Mouse (Mus musculus): ENCODE measurements at regions not wholly inside any gene's neighbourhood (a gene's known extent, or its start where the extent isn't known, plus 50 kb on each side); places are given as distances from the start of the nearest gene placed in this dataset.

DNA sequence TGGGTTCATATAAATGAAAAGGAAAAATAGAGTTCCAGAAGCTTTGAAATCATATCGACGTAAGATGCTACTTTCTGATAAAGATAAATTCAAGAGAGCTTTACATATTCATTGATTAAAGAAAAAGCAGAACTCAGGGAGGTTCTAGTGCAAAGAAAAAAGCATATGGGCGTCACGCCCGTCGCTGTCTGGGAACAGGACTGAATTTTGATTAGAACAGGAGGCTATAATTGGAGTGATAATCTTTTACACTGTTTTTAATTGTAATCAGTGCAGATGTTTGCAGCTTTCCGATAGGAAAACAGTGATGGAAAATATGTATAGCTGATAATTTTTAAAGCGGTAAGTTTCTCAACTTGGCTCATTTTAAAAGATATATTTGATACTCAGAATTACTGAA lies 428.2 kb upstream of the Ccnh start:
- DNase-seq (ENCODE audit: low spot score in 2 of 2): no peak

DNA sequence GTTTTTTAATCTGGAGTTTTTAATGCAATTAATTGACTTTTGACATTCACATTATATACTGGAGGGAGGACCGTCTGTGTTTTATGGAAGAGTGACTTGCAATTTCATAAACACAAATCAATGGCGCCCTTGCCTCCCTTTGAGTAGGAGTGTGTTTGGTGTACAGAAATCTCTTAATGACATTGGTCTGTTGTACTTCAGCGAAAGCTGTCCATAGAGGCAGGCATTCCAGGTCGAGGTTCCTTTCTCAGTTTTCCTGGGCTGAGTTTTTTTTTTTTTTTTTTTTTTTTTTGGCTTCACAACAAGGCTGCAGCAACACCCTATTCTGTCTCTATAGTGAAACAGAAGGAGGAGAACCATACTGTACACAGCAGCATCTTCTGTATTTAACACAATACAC lies 427.4 kb upstream of the Ccnh start:
- no peak for DNase-seq (ENCODE audit: low spot score in 2 of 2)

GRCm38 (mm10) chr13:84763916-84764315 lies 425.3 kb upstream of the Ccnh start:
- DNase-seq (ENCODE audit: low spot score in 2 of 2): no peak

DNA sequence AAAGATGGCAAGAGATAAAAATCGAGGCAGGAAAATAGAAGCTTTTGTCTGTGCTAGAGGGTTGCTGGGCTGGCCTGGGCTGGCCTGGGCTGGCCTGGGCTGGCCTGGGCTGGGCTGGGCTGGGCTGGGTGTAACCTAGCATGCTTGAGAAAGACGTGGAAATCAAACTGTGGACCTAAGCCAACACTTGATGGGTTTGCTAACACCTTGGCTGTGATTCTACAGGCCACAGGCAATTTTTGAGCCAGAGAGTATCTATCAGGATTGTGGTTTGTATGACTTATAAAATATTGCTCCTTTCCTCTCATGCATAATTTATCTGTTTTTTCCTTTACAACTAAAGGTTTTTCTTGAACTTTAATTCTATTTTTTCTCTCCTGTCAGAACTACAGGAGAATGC lies 417.3 kb upstream of the Ccnh start:
- DNase-seq (ENCODE audit: low spot score in 2 of 2): no peak

GRCm38 (mm10) chr13:84783017-84783937 lies 405.9 kb upstream of the Ccnh start:
- no peak for DNase-seq (ENCODE audit: low spot score in 2 of 2)

DNA sequence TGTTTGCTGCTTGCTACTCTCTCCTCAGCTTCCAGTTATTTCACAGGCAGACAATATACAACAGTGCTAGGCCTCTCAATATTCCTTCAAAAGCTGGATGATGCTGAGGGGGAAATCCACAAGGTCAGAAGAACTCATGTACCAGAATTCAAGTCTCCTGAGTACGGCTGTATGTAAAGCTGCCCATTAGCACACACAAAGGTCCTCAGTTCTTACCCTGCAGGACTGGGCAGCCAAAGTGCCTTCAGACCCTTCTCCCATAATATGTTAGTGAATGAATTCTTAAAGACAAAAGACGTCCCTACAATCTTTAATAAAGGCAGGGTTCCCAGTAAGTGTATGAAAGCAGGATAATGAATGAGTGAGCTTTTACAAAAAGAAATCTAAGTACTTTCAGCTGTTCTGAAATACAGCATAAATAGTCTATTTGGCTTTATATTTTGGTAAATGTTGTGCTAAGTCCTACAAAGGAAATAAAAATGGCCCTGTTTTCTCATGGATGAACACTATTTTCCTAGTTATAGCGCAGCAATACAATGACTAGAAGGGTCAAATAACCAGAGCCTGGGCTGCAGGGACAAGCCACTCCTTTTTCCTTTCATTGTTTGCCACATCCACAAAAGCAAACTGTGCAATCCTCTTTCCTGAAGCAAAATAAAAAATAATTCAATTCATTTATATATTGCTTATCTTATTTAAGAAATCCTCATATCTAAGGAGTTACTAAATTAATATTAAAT lies 384.8 kb upstream of the Ccnh start:
- DNase-seq (ENCODE audit: low spot score in 2 of 2): no peak

DNA sequence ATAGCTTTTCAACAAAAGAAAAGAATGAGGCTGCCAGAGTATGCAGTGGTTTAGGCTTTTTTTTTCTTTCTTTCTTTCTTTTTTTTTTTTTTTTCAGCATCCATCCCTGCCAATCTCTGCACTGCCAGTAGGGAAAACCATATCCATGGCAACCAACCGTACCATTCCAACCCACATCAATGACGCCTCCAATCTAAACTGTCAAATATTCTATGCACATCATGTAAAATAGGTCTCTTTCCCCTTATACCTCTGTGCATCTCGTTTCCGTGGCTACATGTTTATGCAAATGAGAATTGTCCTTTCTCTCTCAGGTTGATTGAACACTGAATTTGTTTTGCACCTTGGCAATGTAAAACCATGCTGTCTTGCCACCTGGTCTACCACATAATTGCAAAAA lies 384.0 kb upstream of the Ccnh start:
- no peak for DNase-seq (ENCODE audit: low spot score in 2 of 2)

- no peak for DNase-seq (ENCODE audit: low spot score in 2 of 2)
These were observed 379.6 kb upstream of the Ccnh start for GRCm38 (mm10) chr13:84809605-84810004.

Measured in frontal cortex, postnatal 14 days (tissue).